Mouse (Mus musculus): Measurements from ENCODE around the gene Gpr107. TPM values are rescaled to one million over a fixed set of nuclear protein-coding genes. Genes with fewer than 3 reads are reported as not detected.

Gpr107 gene
- total RNA-seq, 2 experiments from 2014 or later, result 26.2 to 27.4 TPM

- DNase-seq, result no peak
Observed at GRCm38 (mm10) chr2:31200051-31200450, 47.9 kb downstream of the Gpr107 start.

GRCm38 (mm10) chr2:31201851-31202250 lies 49.7 kb downstream of the Gpr107 start:
- no peak for DNase-seq

- DNase-seq, result no peak
Observed at GRCm38 (mm10) chr2:31202357-31202756, 50.2 kb downstream of the Gpr107 start.

DNA sequence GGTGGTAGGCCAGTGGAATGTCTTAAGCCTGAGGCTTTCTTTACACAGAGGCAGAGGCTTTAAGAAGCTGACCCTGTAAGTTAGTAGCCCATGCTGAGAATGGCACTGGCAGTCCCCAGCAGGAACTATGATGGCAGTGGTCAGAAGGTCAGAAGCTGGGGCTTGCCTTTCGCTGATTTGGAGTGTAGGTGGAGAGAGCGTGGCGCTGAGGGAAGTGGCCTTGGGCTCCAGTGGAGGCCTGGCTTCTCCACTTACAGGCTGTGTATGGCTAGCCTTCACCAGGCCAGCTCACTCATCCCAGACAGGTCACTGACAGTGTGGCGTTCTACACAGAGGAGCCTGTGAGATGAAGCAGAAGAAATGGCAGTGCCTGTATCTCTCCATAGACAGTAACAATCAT lies 50.8 kb downstream of the Gpr107 start:
- no peak for DNase-seq

GRCm38 (mm10) chr2:31204677-31205076 lies 52.6 kb downstream of the Gpr107 start:
- DNase-seq, result peak; percentile 30 to 50

DNA sequence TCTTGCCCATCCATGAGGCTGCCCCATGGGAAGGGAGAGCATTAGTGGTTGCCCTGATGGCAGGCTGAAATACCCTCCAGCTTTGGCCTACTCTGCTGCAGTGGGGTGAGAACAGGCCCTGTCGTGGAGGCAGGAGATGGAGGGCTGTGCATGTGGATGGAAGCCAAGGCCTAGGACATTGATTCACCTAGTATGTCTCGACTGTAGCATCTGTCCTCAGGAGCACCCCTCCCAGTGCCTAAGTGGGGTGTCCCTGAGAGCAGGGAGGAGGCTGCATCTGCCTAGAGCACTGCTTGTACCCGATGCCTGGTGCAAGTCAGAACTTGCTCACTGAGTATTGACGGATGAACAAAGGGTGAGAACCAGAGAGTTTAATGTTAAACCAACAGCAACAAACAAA lies 54.1 kb downstream of the Gpr107 start:
- DNase-seq, result no peak

GRCm38 (mm10) chr2:31206882-31207281 lies 54.8 kb downstream of the Gpr107 start:
- DNase-seq, result no peak

GRCm38 (mm10) chr2:31208544-31209142 lies 56.5 kb downstream of the Gpr107 start:
- DNase-seq, result peak in 1 of 2 experiments; percentile 20

GRCm38 (mm10) chr2:31209525-31209924 lies 57.4 kb downstream of the Gpr107 start:
- no peak for DNase-seq

GRCm38 (mm10) chr2:31210144-31210847 lies 58.2 kb downstream of the Gpr107 start:
- no peak for DNase-seq

DNA sequence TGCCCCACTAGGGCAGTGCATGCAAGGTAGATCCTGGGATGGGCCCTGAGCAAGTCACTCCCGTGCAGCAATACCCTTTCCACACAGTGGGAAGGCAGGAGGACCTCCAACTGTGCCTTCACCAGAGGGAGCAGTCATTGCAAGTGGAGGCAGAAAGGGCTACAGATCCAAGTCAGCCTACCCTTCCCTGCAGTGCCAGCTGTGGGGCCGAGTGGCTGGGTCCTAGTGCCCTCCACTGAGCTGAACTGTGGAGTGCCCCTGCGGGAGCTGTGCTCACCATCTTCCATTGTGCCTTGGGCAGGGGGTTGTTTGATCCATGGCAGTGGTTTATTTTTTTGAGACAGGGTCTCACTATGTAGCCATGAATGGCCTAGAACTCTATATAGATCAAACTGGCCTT lies 59.1 kb downstream of the Gpr107 start:
- no peak for DNase-seq

DNA sequence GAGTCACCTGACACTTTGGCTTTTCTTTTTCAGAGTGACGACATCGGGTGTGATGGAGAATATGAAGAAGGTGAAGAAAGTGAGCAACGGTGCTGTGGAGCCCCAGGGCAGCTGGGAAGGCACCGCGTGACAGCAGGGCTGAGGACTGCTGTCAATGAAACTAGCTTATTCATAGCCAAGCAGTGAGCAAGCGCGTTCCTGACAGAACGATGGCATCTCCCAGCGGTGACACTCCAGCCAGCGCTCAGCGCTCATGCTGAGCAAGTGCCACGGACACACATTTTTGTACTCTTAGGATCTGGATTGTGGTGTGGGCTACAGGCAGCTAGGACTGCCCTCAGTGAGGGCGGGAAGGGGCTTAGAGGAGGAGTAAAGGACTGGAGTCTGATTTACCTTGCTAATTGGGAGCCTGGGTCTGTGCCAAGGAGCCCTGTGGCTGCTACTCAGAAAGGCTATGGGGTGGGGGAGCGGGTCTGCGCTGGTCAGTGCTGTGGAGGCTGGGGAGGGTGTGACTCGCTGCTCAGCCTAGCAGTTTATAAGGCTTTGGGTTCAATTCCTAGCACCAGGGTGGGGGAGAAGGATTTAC lies 62.2 kb downstream of the Gpr107 start:
- peak in 1 of 2 experiments; percentile 29 for DNase-seq

DNA sequence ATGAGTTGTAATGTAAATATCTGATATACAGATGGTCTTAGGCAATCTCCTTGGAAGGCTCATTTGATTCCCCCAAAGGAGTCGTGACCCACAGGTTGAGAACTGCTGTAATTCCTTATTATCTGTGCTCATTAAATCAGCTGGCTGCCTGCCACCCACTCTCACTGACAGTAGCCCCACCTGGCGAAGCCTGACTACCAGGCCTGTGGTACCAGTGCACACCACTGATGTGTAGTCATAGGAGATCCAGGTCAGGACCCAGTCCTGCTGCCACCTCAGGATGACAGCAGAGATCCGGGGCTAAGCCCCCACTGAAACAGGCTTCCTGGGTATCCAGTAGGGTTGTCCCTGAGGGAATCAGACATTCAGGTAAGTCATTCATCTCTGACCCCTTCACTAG lies 66.5 kb downstream of the Gpr107 start:
- no peak for DNase-seq

- DNase-seq, result no peak
Observed at GRCm38 (mm10) chr2:31219470-31219869, 67.4 kb downstream of the Gpr107 start.

- DNase-seq, result no peak
Observed at GRCm38 (mm10) chr2:31220844-31221243, 68.7 kb downstream of the Gpr107 start.

- no peak for DNase-seq
Observed at GRCm38 (mm10) chr2:31221582-31221981, 69.5 kb downstream of the Gpr107 start.

GRCm38 (mm10) chr2:31228768-31229311 lies 76.7 kb downstream of the Gpr107 start:
- no peak for DNase-seq

- peak in 1 of 2 experiments; percentile 17 for DNase-seq
Observed at GRCm38 (mm10) chr2:31239203-31239696, 87.1 kb downstream of the Gpr107 start.

- no peak for DNase-seq
Observed at GRCm38 (mm10) chr2:31239833-31240232, 87.7 kb downstream of the Gpr107 start.

GRCm38 (mm10) chr2:31241639-31242038 lies 89.5 kb downstream of the Gpr107 start:
- no peak for DNase-seq

GRCm38 (mm10) chr2:31244216-31244615 lies 92.1 kb downstream of the Gpr107 start:
- no peak for DNase-seq

- DNase-seq, result peak in 1 of 2 experiments; percentile 9
Observed at GRCm38 (mm10) chr2:31245051-31245450, 92.9 kb downstream of the Gpr107 start.

Data from heart, adult 18-20 months (tissue).